Mouse (Mus musculus) lung, embryonic 15.5 days (tissue): ENCODE results near the gene Zdhhc21. TPM values are rescaled to one million over a fixed set of nuclear protein-coding genes. Genes with fewer than 3 reads are reported as not detected.
A peak's percentile ranks its signal among the peaks of the same experiment; 100 is the strongest.

ENCODE experiments used
- ATAC-seq: fragments of 200-750 bp; cut with Nextera tagmentation; 2 replicates; pipeline ENCODE4 v1.8.0; 2017; ENCODE audit warnings: moderate number of reproducible peaks, borderline replicate concordance; ENCODE audit not compliant: low FRiP score, low TSS enrichment; ENCODE audit errors: extremely low read depth
- H3K27ac ChIP-seq: fragments of 300-500 bp; sonication (generic); 2 replicates; pipeline ENCODE4 v1.5.1; 2015; ENCODE audit warnings: moderate library complexity, mild to moderate bottlenecking, inconsistent platforms
- H3K27me3 ChIP-seq: fragments of 300-500 bp; sonication (generic); 2 replicates; pipeline ENCODE4 v1.6.1; 2015; ENCODE audit warnings: inconsistent platforms
- H3K36me3 ChIP-seq: fragments of 300-500 bp; sonication (generic); 2 replicates; pipeline ENCODE4 v1.6.1; 2015; ENCODE audit warnings: inconsistent platforms
- H3K4me1 ChIP-seq: fragments of 300-500 bp; sonication (generic); 2 replicates; pipeline ENCODE4 v1.6.1; 2015; ENCODE audit warnings: inconsistent platforms
- H3K4me2 ChIP-seq: fragments of 300-500 bp; sonication (generic); 2 replicates; pipeline ENCODE4 v1.6.1; 2015; ENCODE audit warnings: inconsistent platforms, mild to moderate bottlenecking, moderate library complexity
- H3K4me3 ChIP-seq: fragments of 300-500 bp; sonication (generic); 2 replicates; pipeline ENCODE4 v1.5.1; 2015; ENCODE audit warnings: mild to moderate bottlenecking, inconsistent platforms
- H3K9ac ChIP-seq: fragments of 300-500 bp; sonication (generic); 2 replicates; pipeline ENCODE4 v1.6.1; 2015; ENCODE audit warnings: inconsistent platforms
- H3K9me3 ChIP-seq: fragments of 300-500 bp; sonication (generic); 2 replicates; pipeline ENCODE4 v1.6.1; 2016; ENCODE audit warnings: inconsistent platforms
- WGBS: fragments of 180-500 bp; shearing (Covaris S2); methylation state at CpG from one replicate; pipeline ENCODE4 v1.1.7; 2015; 5-methylcytosine and 5-hydroxymethylcytosine counted together
- polyA plus RNA-seq: library from polyadenylated mRNA; unstranded; fragments of >200 nt; fragmentation: Nextera tagmentation; extraction: Ambion mirVana; gene quantifications from 2 replicates; pipeline ENCODE4 v1.2.1, GENCODE M21; 2015

Zdhhc21 gene
- polyA plus RNA-seq: 12.9 and 15.2 TPM in 2 replicates

GRCm38 (mm10) chr4:82859131-82860125 is at the start of gene Zdhhc21:
TSS of gene Zdhhc21 (minus strand) at chr4:82859958.
- Histone ChIP-seq H3K4me3 (peak within 1 kb of the TSS; percentile 87), H3K9me3 (no peaks in the 10 kb centered on the region), H3K27me3 (no peaks in the 10 kb centered on the region), H3K27ac (peak within 1 kb of the TSS; percentile 76), H3K4me1 (peaks cover 11% of the 10 kb centered on the region), H3K36me3 (no peaks in the 10 kb centered on the region), H3K9ac (peak within 1 kb of the TSS; percentile 78), H3K4me2 (peak within 1 kb of the TSS; percentile 84)
- under 1% methylated on average over 67 of the region's 82 CpGs for WGBS
- ATAC-seq: peak; percentile 91

GRCm38 (mm10) chr4:82895227-82895626 is 35.5 kb upstream of the Zdhhc21 start:
- no peak for ATAC-seq
- no peak overlapping the region for H3K27ac ChIP-seq
- no peaks in the 10 kb centered on the region for H3K4me1 ChIP-seq
- H3K4me3 ChIP-seq: no peak overlapping the region
- H3K9ac ChIP-seq: no peak overlapping the region
- no peak overlapping the region for H3K4me2 ChIP-seq
- H3K27me3 ChIP-seq: no peaks in the 10 kb centered on the region
- 63% methylated on average over 10 of the region's 10 CpGs for WGBS
- H3K36me3 ChIP-seq: peaks cover 9% of the 10 kb centered on the region; the same call in 1 of the 2 replicates
- H3K9me3 ChIP-seq: no peaks in the 10 kb centered on the region

- H3K4me3 ChIP-seq: no peak overlapping the region
- H3K4me2 ChIP-seq: no peak overlapping the region
- H3K36me3 ChIP-seq: no peaks in the 10 kb centered on the region
- no peaks in the 10 kb centered on the region for H3K9me3 ChIP-seq
- no peak for ATAC-seq
- H3K9ac ChIP-seq: no peak overlapping the region
- no peaks in the 10 kb centered on the region for H3K27me3 ChIP-seq
- H3K27ac ChIP-seq: no peak overlapping the region
- WGBS: 72% methylated on average over 5 of the region's 5 CpGs
- no peaks in the 10 kb centered on the region for H3K4me1 ChIP-seq
Measured at GRCm38 (mm10) chr4:82892247-82892646, 32.5 kb upstream of the Zdhhc21 start.

- Histone ChIP-seq H3K4me3 (no peak overlapping the region), H3K4me2 (no peak overlapping the region), H3K9ac (no peak overlapping the region), H3K4me1 (no peaks in the 10 kb centered on the region), H3K27ac (no peak overlapping the region), H3K9me3 (no peaks in the 10 kb centered on the region), H3K27me3 (no peaks in the 10 kb centered on the region), H3K36me3 (no peaks in the 10 kb centered on the region)
- ATAC-seq: no peak
- WGBS: 76% methylated on average over 2 of the region's 2 CpGs
Measured at GRCm38 (mm10) chr4:82891566-82891965, 31.8 kb upstream of the Zdhhc21 start.

GRCm38 (mm10) chr4:82891049-82891448 is 31.3 kb upstream of the Zdhhc21 start:
- no peak overlapping the region for H3K9ac ChIP-seq
- ATAC-seq: peak; percentile 67; the same call in 1 of the 2 replicates
- H3K4me3 ChIP-seq: no peak overlapping the region
- H3K9me3 ChIP-seq: no peaks in the 10 kb centered on the region
- no peaks in the 10 kb centered on the region; the same call in 1 of the 2 replicates for H3K4me1 ChIP-seq
- no peaks in the 10 kb centered on the region for H3K36me3 ChIP-seq
- no peaks in the 10 kb centered on the region for H3K27me3 ChIP-seq
- H3K4me2 ChIP-seq: no peak overlapping the region
- 56% methylated on average over 7 of the region's 7 CpGs for WGBS
- no peak overlapping the region for H3K27ac ChIP-seq

- Histone ChIP-seq H3K27ac (no peak overlapping the region), H3K4me1 (no peaks in the 10 kb centered on the region; the same call in 1 of the 2 replicates), H3K9ac (no peak overlapping the region), H3K4me3 (no peak overlapping the region), H3K9me3 (no peaks in the 10 kb centered on the region), H3K36me3 (no peaks in the 10 kb centered on the region), H3K4me2 (no peak overlapping the region), H3K27me3 (no peaks in the 10 kb centered on the region)
- no peak for ATAC-seq
- WGBS: 83% methylated on average over 4 of the region's 4 CpGs
Measured at GRCm38 (mm10) chr4:82890585-82890984, 30.8 kb upstream of the Zdhhc21 start.

- WGBS: 55% methylated on average over 2 of the region's 2 CpGs
- no peak for ATAC-seq
- no peaks in the 10 kb centered on the region for H3K36me3 ChIP-seq
Measured at GRCm38 (mm10) chr4:82886148-82886547, 26.4 kb upstream of the Zdhhc21 start.

GRCm38 (mm10) chr4:82885535-82885913 is 25.8 kb upstream of the Zdhhc21 start:
- Histone ChIP-seq H3K36me3 (no peaks in the 10 kb centered on the region), H3K4me2 (no peak overlapping the region), H3K9ac (no peak overlapping the region), H3K9me3 (no peaks in the 10 kb centered on the region), H3K4me1 (peaks cover 3% of the 10 kb centered on the region; the same call in 1 of the 2 replicates), H3K27me3 (no peaks in the 10 kb centered on the region), H3K27ac (no peak overlapping the region), H3K4me3 (no peak overlapping the region)
- WGBS: 31% methylated on average over 1 of the region's 1 CpGs
- ATAC-seq: peak; percentile 35; the same call in 1 of the 2 replicates

More at GRCm38 (mm10) chr4:82886148-82886547, 26.4 kb upstream of the Zdhhc21 start:
- Histone ChIP-seq H3K27me3 (no peaks in the 10 kb centered on the region), H3K4me2 (no peak overlapping the region), H3K9ac (no peak overlapping the region), H3K9me3 (no peaks in the 10 kb centered on the region), H3K4me3 (no peak overlapping the region), H3K27ac (no peak overlapping the region), H3K4me1 (peaks cover 3% of the 10 kb centered on the region; the same call in 1 of the 2 replicates)

- Histone ChIP-seq H3K36me3 (no peaks in the 10 kb centered on the region), H3K4me3 (no peak within 1 kb of the TSS), H3K4me2 (no peak within 1 kb of the TSS), H3K4me1 (peaks cover 3% of the 10 kb centered on the region; the same call in 1 of the 2 replicates), H3K9me3 (no peaks in the 10 kb centered on the region), H3K27me3 (no peaks in the 10 kb centered on the region), H3K27ac (no peak within 1 kb of the TSS), H3K9ac (no peak within 1 kb of the TSS)
- no peak for ATAC-seq
- WGBS: 52% methylated on average over 18 of the region's 19 CpGs
Measured at GRCm38 (mm10) chr4:82884636-82885534, 25.1 kb upstream of the Zdhhc21 start, which contains the start of gene Cer1. TSS of gene Cer1 (minus strand) at chr4:82885148.

- H3K4me2 ChIP-seq: no peak overlapping the region
Measured at GRCm38 (mm10) chr4:82882500-82882899, 22.7 kb upstream of the Zdhhc21 start.

GRCm38 (mm10) chr4:82881366-82881765 is 21.6 kb upstream of the Zdhhc21 start:
- peaks cover 3% of the 10 kb centered on the region for H3K4me1 ChIP-seq
- H3K27ac ChIP-seq: no peak overlapping the region
- ATAC-seq: no peak
- H3K4me3 ChIP-seq: no peak overlapping the region
- no peak overlapping the region for H3K4me2 ChIP-seq
- WGBS: 53% methylated on average over 3 of the region's 3 CpGs
- no peaks in the 10 kb centered on the region for H3K9me3 ChIP-seq
- no peak overlapping the region for H3K9ac ChIP-seq
- H3K36me3 ChIP-seq: no peaks in the 10 kb centered on the region
- no peaks in the 10 kb centered on the region for H3K27me3 ChIP-seq

More at GRCm38 (mm10) chr4:82882500-82882899, 22.7 kb upstream of the Zdhhc21 start:
- WGBS: 83% methylated on average over 9 of the region's 9 CpGs
- Histone ChIP-seq H3K9me3 (no peaks in the 10 kb centered on the region), H3K36me3 (no peaks in the 10 kb centered on the region), H3K9ac (no peak overlapping the region), H3K4me3 (no peak overlapping the region), H3K4me1 (peaks cover 3% of the 10 kb centered on the region), H3K27me3 (no peaks in the 10 kb centered on the region), H3K27ac (no peak overlapping the region)
- ATAC-seq: no peak
